Mouse (Mus musculus) hindbrain, embryonic 16.5 days (tissue): ENCODE results near the gene Vps51. TPM values are rescaled to one million over a fixed set of nuclear protein-coding genes. Genes with fewer than 3 reads are reported as not detected.

Experiments used
- ATAC-seq: fragments of 200-750 bp; cut with Nextera tagmentation; 2 replicates; pipeline ENCODE4 v1.8.0; 2017; ENCODE audit warnings: moderate TSS enrichment, moderate library complexity
- H3K27ac ChIP-seq: fragments of 300-500 bp; sonication (generic); 2 replicates; pipeline ENCODE4 v1.5.1; 2014; ENCODE audit warnings: low read depth, mild to moderate bottlenecking, control low read depth, low read length, moderate library complexity
- H3K27me3 ChIP-seq: fragments of 300-500 bp; sonication (generic); replicated peaks from 2 replicates; pipeline ENCODE4 v1.6.1; 2014; ENCODE audit warnings: low read length; ENCODE audit not compliant: control insufficient read depth, insufficient read depth
- H3K36me3 ChIP-seq: fragments of 300-500 bp; sonication (generic); 2 replicates; pipeline ENCODE4 v1.6.1; 2014; ENCODE audit warnings: mild to moderate bottlenecking, low read length, moderate library complexity, mixed read lengths; ENCODE audit not compliant: control insufficient read depth, insufficient read depth
- H3K4me1 ChIP-seq: fragments of 300-500 bp; sonication (generic); 2 replicates; pipeline ENCODE4 v1.6.1; 2014; ENCODE audit warnings: low read depth, low read length; ENCODE audit not compliant: control insufficient read depth, insufficient read depth
- H3K4me2 ChIP-seq: fragments of 300-500 bp; sonication (generic); 2 replicates; pipeline ENCODE4 v1.6.1; 2014; ENCODE audit warnings: mild to moderate bottlenecking, low read length, control low read depth, moderate library complexity
- H3K4me3 ChIP-seq: fragments of 300-500 bp; sonication (generic); 2 replicates; pipeline ENCODE4 v1.5.1; 2014; ENCODE audit warnings: mild to moderate bottlenecking, low read length, control low read depth, moderate library complexity
- H3K9ac ChIP-seq: fragments of 300-500 bp; sonication (generic); 2 replicates; pipeline ENCODE4 v1.6.1; 2014; ENCODE audit warnings: low read depth, mild to moderate bottlenecking, control low read depth, low read length, moderate library complexity
- H3K9me3 ChIP-seq: fragments of 300-500 bp; sonication (generic); 2 replicates; pipeline ENCODE4 v1.6.1; 2014; ENCODE audit warnings: mild to moderate bottlenecking, low read length, moderate library complexity; ENCODE audit not compliant: control insufficient read depth
- WGBS: fragments of 180-500 bp; shearing (Covaris S2); extraction: QIAGEN DNeasy Blood & Tissue Kit; methylation state at CpG from one replicate; pipeline ENCODE4 v1.1.7; 2014; 5-methylcytosine and 5-hydroxymethylcytosine counted together
- polyA plus RNA-seq: library from polyadenylated mRNA; unstranded; fragments of >200 nt; fragmentation: Nextera tagmentation; extraction: Ambion mirVana; gene quantifications from 2 replicates; pipeline ENCODE4 v1.2.1, GENCODE M21; 2015

Gene Vps51
- polyA plus RNA-seq, 1 experiment from 2014 or later: 91.3 TPM

DNA sequence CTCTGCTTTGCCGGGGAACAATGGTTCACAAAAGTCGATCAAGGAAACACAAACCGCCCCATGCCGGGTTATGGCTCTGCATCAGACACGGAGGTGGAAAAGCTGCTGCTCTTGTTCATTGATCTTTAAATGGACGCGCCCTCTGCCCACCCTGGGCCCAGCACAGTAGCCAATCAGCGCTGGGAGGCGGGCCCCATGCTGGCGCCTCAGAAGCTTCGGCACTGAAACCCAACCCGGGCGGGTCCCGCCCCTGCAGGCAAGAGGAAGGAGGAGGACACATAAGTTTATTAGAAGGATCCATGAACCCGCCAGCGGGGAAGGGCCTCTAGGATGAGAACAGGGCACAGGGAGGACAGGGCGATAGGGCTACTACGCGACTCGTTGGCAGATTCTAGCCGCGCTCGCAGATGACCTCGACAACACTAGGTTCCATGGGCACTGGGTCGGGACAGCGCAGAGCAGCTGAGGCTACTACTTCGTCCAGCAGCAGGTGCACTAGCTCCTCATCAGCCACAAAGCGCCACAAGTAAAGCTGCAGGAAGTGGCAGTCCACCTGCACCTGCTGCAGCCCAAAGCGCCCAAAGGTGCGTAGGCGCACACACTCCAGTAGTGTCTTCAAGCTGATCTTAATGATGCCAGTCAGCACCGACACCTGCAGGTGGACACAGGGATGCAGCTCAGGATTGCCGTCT is 9.2 kb downstream of the Vps51 start, which contains the start of gene Tm7sf2:
TSS of gene Tm7sf2 (minus strand) at position 650 of the 692 bp plus-strand sequence.
- Histone ChIP-seq H3K36me3 (peaks cover 23% of the 10 kb centered on the region), H3K27me3 (no peaks in the 10 kb centered on the region), H3K4me3 (peak within 1 kb of the TSS; percentile 62), H3K9ac (peak within 1 kb of the TSS; percentile 79), H3K27ac (peak within 1 kb of the TSS; percentile 92), H3K4me2 (peak within 1 kb of the TSS; percentile 89), H3K4me1 (peaks cover 27% of the 10 kb centered on the region), H3K9me3 (no peaks in the 10 kb centered on the region)
- WGBS: 8% methylated on average over 32 of the region's 33 CpGs
- peak; percentile 94 for ATAC-seq

DNA sequence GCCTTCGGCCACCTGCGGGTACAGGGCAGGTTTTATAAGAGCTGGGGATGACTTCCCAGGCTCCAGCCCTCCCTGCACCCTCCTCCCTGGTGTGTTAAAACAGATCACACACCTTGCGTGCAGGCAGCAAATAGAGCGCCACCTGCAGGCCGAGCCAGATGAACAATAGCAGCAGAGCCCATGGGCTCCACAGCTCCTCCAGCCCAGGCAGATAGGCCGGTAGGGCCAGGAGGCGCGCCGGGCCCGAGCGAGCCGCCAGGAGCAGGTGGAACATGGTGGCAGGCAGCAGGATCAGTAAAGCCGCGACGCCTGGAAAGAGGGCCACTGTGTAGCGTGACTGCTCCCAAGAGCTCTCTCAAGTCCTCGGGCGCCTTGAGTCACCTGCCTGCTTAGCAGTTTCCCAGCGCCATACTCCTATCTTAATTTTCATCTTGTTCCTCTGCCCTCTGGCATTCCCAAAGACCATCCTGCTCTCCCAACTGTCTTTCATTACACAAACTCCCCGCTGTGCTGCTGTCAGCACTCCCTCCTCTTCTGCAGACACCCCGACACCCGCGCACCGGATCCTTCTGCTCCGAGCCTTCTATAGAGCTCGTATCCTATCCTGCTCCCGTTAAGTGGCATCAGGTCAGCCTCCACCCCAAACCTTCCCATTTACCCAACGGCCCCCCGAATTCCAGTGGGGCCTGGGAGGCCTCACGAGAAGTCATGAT is 9.9 kb downstream of the Vps51 start:
- Histone ChIP-seq H3K4me3 (peak overlapping the region; percentile 62), H3K36me3 (peaks cover 19% of the 10 kb centered on the region), H3K4me1 (peaks cover 34% of the 10 kb centered on the region), H3K27ac (peak overlapping the region; percentile 92), H3K4me2 (peak overlapping the region; percentile 89), H3K9ac (peak overlapping the region; percentile 79), H3K9me3 (no peaks in the 10 kb centered on the region), H3K27me3 (no peaks in the 10 kb centered on the region)
- ATAC-seq: peak; percentile 66
- WGBS: under 1% methylated on average over 30 of the region's 30 CpGs

DNA sequence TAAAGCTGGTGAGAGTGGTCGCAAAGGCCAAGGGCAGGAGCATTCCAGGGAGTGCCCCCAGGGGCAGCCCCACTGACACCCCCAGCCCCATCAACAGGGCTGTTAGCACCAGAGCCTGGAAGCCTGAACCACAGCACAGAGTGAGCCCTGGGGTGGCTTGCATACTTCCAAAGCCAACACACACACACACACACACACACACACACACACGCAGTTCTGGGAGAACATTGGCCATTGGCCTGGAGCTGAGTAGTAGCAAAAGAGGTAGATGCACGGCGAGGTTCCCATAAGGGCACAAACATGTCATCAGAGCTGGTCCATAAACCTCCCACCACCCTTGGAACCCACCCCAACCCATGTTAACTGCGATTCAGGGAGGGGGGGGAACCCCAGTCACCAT is 10.5 kb downstream of the Vps51 start:
- Histone ChIP-seq H3K4me1 (peaks cover 39% of the 10 kb centered on the region), H3K27me3 (no peaks in the 10 kb centered on the region)

DNA sequence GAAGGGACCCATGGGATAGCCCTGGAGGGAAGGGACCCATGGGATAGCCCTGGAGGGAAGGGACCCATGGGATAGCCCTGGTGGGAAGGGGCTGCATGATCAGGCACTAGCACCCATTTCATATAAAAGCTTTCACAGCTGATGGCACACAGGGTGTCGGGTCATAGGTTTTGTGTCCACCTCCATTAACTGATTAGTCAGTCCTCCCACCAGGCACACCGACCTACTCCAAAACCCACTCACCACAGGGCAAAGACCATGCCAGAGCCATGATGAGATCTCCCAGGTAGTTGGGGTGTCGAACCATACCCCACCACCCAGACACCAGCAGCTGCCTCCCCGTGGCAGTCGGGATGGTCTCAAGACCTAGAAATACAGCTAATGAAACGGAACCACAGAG is 13.9 kb downstream of the Vps51 start:
- no peaks in the 10 kb centered on the region for H3K9me3 ChIP-seq
- WGBS: 97% methylated on average over 6 of the region's 6 CpGs
- no peaks in the 10 kb centered on the region for H3K36me3 ChIP-seq
- no peak overlapping the region for H3K27ac ChIP-seq
- H3K4me2 ChIP-seq: peak overlapping the region; percentile 100; the same call in 1 of the 2 replicates
- H3K27me3 ChIP-seq: no peaks in the 10 kb centered on the region
- no peak overlapping the region for H3K4me3 ChIP-seq
- H3K4me1 ChIP-seq: peaks cover 44% of the 10 kb centered on the region
- no peak overlapping the region for H3K9ac ChIP-seq
- no peak for ATAC-seq

More for the DNA sequence above, 10.5 kb downstream of the Vps51 start:
- peak overlapping the region; percentile 92 for H3K27ac ChIP-seq
- peak overlapping the region; percentile 79 for H3K9ac ChIP-seq
- 37% methylated on average over 5 of the region's 5 CpGs for WGBS
- no peaks in the 10 kb centered on the region for H3K9me3 ChIP-seq
- peaks cover 19% of the 10 kb centered on the region for H3K36me3 ChIP-seq
- peak; percentile 4; the same call in 1 of the 2 replicates for ATAC-seq
- H3K4me2 ChIP-seq: peak overlapping the region; percentile 89
- H3K4me3 ChIP-seq: peak overlapping the region; percentile 62

- H3K27me3 ChIP-seq: no peaks in the 10 kb centered on the region
- H3K36me3 ChIP-seq: no peaks in the 10 kb centered on the region
- H3K9me3 ChIP-seq: no peaks in the 10 kb centered on the region
- 74% methylated on average over 5 of the region's 5 CpGs for WGBS
- no peak overlapping the region for H3K27ac ChIP-seq
- H3K4me3 ChIP-seq: peak overlapping the region; percentile 71
- H3K9ac ChIP-seq: peak overlapping the region; percentile 87
- no peak for ATAC-seq
- H3K4me1 ChIP-seq: peaks cover 42% of the 10 kb centered on the region
- peak overlapping the region; percentile 100 for H3K4me2 ChIP-seq
Measured at GRCm38 (mm10) chr19:6062418-6062817, 14.6 kb downstream of the Vps51 start.

DNA sequence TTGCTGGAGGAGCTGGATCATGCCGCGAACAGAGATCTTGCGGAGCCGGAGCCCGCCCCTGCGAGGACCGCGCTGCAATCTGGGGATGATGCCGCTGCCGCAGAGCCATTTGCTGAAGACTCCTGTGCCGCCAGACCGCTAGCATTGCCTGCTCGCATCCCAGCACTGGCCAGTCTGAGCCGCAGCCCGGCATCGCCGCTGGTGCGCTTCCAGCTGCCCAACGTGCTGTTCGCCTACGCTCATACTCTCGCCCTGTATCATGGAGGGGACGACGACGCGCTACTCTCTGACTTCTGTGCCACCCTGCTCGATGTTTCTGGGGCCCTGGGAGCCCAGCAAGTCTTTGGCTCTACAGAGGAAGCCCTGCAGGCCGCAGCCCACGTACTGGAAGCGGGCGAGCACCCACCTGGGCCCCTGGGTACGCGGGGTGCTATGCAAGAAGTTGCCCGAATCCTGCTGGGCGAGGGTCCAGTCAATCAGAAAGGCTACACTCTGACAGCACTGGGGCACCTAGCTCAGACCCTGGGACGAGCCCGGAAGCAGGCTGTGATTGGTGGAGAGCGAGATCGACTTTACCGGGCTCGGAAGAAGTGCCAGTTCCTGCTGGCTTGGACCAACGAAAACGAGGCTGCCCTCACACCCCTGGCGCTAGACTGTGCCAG is 15.3 kb downstream of the Vps51 start:
- Histone ChIP-seq H3K4me1 (peaks cover 44% of the 10 kb centered on the region), H3K9ac (peak overlapping the region; percentile 87), H3K9me3 (no peaks in the 10 kb centered on the region), H3K36me3 (no peaks in the 10 kb centered on the region), H3K27ac (peak overlapping the region; percentile 87), H3K4me3 (peak overlapping the region; percentile 71), H3K27me3 (no peaks in the 10 kb centered on the region), H3K4me2 (peak overlapping the region; percentile 100)
- ATAC-seq: peak; percentile 9; the same call in 1 of the 2 replicates
- WGBS: 2% methylated on average over 37 of the region's 44 CpGs

GRCm38 (mm10) chr19:6061021-6061533 is 16.0 kb downstream of the Vps51 start, which contains the start of gene Znhit2:
Znhit2 (plus strand) TSS chr19:6061192.
- under 1% methylated on average over 54 of the region's 58 CpGs for WGBS
- H3K9me3 ChIP-seq: no peaks in the 10 kb centered on the region
- peak within 1 kb of the TSS; percentile 71 for H3K4me3 ChIP-seq
- peak within 1 kb of the TSS; percentile 87 for H3K27ac ChIP-seq
- H3K27me3 ChIP-seq: no peaks in the 10 kb centered on the region
- ATAC-seq: peak; percentile 73
- H3K9ac ChIP-seq: peak within 1 kb of the TSS; percentile 87
- peaks cover 44% of the 10 kb centered on the region for H3K4me1 ChIP-seq
- H3K4me2 ChIP-seq: peak within 1 kb of the TSS; percentile 100
- no peaks in the 10 kb centered on the region for H3K36me3 ChIP-seq

DNA sequence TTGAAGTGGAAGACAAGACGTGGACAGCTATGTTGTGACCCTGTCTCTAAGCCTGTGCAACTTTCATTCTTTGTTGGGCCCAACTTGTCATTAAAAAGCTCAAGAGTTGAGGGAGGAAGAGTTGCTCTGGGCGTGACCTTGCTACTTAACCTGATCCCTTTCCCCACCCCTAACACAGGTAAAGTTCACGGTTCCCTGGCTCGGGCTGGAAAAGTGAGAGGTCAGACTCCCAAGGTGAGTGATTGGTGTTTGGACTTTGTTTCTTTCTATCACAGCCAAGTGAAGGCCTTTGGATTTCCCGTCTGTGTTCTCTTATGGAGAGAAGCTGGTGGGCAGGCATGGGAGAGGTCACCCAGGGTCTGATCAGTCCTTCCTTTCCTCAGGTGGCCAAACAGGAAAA is 18.1 kb downstream of the Vps51 start:
- H3K9ac ChIP-seq: no peak overlapping the region; the same call in 1 of the 2 replicates
- no peaks in the 10 kb centered on the region for H3K27me3 ChIP-seq
- H3K4me1 ChIP-seq: peaks cover 39% of the 10 kb centered on the region
- H3K9me3 ChIP-seq: no peaks in the 10 kb centered on the region
- peaks cover 10% of the 10 kb centered on the region; the same call in 1 of the 2 replicates for H3K36me3 ChIP-seq
- ATAC-seq: no peak
- peak overlapping the region; percentile 90 for H3K4me2 ChIP-seq
- 91% methylated on average over 5 of the region's 5 CpGs for WGBS
- H3K27ac ChIP-seq: no peak overlapping the region
- H3K4me3 ChIP-seq: no peak overlapping the region; the same call in 1 of the 2 replicates
